Mouse (Mus musculus) forebrain, embryonic 12.5 days (tissue): ENCODE data around the gene Gm128. TPM values are rescaled to one million over a fixed set of nuclear protein-coding genes. Genes with fewer than 3 reads are reported as not detected.
"Not testable (repeated sequence)": the region's sequence is repeated elsewhere in the genome, so short reads cannot be mapped to it uniquely, and the experiment has no call there.

Experiments
- ATAC-seq: fragments of 200-750 bp; cut with Nextera tagmentation; 2 replicates; pipeline ENCODE4 v1.8.0; 2017; ENCODE audit warnings: moderate TSS enrichment; ENCODE audit not compliant: low FRiP score
- H3K27ac ChIP-seq: fragments of 300-500 bp; sonication (generic); 2 replicates; pipeline ENCODE4 v1.5.1; 2016; ENCODE audit warnings: mild to moderate bottlenecking
- H3K27me3 ChIP-seq: fragments of 300-500 bp; sonication (generic); 2 replicates; pipeline ENCODE4 v1.6.1; 2016; ENCODE audit warnings: mild to moderate bottlenecking
- H3K36me3 ChIP-seq: fragments of 300-500 bp; sonication (generic); replicated peaks from 2 replicates; pipeline ENCODE4 v1.6.1; 2016; ENCODE audit warnings: mild to moderate bottlenecking
- H3K4me1 ChIP-seq: fragments of 300-500 bp; sonication (generic); 2 replicates; pipeline ENCODE4 v1.6.1; 2016
- H3K4me2 ChIP-seq: fragments of 300-500 bp; sonication (generic); 2 replicates; pipeline ENCODE4 v1.6.1; 2016; ENCODE audit warnings: mild to moderate bottlenecking, moderate library complexity
- H3K4me3 ChIP-seq: fragments of 300-500 bp; sonication (generic); replicated peaks from 2 replicates; pipeline ENCODE4 v1.5.1; 2016; ENCODE audit warnings: mild to moderate bottlenecking
- H3K9ac ChIP-seq: fragments of 300-500 bp; sonication (generic); 2 replicates; pipeline ENCODE4 v1.6.1; 2016; ENCODE audit warnings: mild to moderate bottlenecking
- H3K9me3 ChIP-seq: fragments of 300-500 bp; sonication (generic); 2 replicates; pipeline ENCODE4 v1.6.1; 2016
- WGBS: fragments of 180-500 bp; shearing (Covaris S2); methylation state at CpG from one replicate; pipeline ENCODE4 v1.1.7; 2016; 5-methylcytosine and 5-hydroxymethylcytosine counted together
- polyA plus RNA-seq: library from polyadenylated mRNA; unstranded; fragments of >200 nt; fragmentation: Nextera tagmentation; extraction: Ambion mirVana; gene quantifications from 2 replicates; pipeline ENCODE4 v1.2.1, GENCODE M21; 2016

Gene Gm128
- polyA plus RNA-seq, 1 experiment from 2014 or later, result 0.31 TPM

DNA sequence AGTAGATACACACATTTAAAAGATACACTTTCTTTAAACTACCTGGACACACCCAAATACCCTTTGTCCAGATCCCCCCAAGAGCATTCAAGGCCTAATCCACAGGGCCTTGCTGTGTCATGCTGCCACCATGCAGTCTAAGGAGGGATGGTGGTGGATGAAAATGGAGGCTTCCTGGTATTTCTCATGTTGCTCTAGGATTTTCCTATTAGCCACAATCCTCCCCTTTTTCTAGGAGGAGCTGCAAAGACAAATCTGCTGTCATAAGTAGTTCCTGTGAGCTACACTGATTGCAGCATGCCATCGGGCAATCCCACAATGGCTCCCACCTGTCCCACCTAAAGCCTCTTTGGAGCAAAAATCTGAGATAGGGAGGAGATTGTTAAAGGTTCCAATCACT, 14.2 kb downstream of the Gm128 start:
- peaks cover 59% of the 10 kb centered on the region for H3K4me1 ChIP-seq
- WGBS, result 15% methylated on average over 1 of the region's 1 CpGs
- peaks cover 35% of the 10 kb centered on the region for H3K36me3 ChIP-seq
- H3K4me2 ChIP-seq, result peak overlapping the region; percentile 91
- H3K27ac ChIP-seq, result peak overlapping the region; percentile 98
- no peaks in the 10 kb centered on the region for H3K9me3 ChIP-seq
- H3K4me3 ChIP-seq, result peak overlapping the region; percentile 96
- H3K27me3 ChIP-seq, result no peaks in the 10 kb centered on the region
- H3K9ac ChIP-seq, result peak overlapping the region; percentile 98
- ATAC-seq, result no peak

DNA sequence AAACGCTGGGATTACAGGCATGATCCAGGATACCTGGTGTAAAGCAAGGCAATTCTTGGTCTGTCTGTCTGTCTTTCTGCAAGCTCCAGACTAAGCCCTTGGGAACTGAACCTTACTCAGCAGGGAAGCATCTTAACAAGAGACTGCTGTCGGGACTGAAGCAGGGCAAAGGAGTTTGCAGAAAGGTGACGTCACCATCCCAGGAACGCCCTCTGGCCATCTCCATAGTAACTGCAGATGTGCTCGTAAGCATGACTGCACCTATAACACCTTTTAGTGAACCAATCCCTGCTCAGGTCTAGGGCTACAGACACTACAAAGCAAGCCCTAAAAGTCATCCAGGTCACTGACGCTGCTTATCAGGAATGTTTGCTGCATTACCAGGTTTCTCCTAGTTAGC, 17.1 kb downstream of the Gm128 start:
- Histone ChIP-seq H3K36me3 (peaks cover 55% of the 10 kb centered on the region), H3K4me2 (peak overlapping the region; percentile 33), H3K27ac (no peak overlapping the region), H3K9me3 (no peaks in the 10 kb centered on the region), H3K27me3 (no peaks in the 10 kb centered on the region), H3K4me1 (peaks cover 34% of the 10 kb centered on the region), H3K9ac (no peak overlapping the region), H3K4me3 (no peak overlapping the region)
- ATAC-seq, result no peak
- 16% methylated on average over 6 of the region's 6 CpGs for WGBS

DNA sequence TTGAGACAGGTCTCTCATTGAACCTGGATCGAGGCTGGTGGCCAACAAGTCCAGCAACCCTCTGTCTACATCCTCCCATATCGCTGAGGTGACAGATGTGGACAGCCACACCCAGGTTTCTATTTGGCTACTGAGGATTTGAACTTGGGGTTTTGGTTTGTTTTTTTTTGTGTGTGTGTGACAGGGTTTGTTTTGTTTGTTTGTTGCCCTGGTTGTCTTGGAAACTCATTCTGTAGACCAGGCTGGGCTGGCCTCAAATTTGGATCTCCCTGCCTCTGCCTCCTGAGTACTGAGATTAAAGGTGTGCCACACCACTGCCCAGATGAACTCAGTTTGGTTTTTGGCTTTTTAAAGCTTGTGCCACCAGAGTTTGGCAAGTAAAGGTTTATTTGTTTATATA, 18.4 kb downstream of the Gm128 start:
- Histone ChIP-seq H3K9me3 (no peaks in the 10 kb centered on the region), H3K4me3 (no peak overlapping the region), H3K27ac (no peak overlapping the region), H3K4me2 (no peak overlapping the region), H3K9ac (no peak overlapping the region), H3K27me3 (no peaks in the 10 kb centered on the region), H3K4me1 (peaks cover 40% of the 10 kb centered on the region), H3K36me3 (peaks cover 68% of the 10 kb centered on the region)
- no peak for ATAC-seq
- 96% methylated on average over 2 of the region's 2 CpGs for WGBS

DNA sequence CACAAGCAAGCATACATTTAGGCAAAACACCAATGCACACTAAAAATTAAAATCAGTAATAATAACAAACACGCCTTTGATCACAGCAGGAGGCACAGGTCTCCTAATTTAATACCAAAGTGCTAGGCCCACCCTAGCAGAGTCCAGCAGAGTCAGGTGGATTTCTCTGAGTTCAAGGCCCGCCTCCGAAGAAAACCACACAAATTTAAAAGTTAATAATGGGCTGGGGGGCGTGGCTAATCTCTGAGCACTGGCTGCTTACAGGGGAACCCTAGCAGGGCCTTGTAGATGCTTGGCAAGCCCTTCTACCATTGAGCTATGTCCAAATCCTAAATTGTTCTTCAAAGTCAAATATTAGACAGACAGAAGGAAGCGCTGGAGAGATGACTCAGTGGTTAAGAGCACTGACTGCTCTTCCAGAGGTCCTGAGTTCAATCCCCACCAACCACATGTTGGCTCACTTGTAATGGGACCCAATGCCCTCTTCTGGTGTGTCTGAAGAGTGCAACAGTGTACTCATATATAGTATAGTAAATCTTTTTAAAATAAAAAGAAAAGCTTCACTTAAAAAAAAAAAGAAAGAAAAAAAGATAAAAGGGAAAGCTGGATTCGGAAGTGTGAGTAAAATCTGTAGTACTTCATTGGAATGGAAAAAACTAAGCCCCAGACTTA, 22.8 kb downstream of the Gm128 start:
- Histone ChIP-seq H3K9ac (peak overlapping the region; percentile 85; the same call in 1 of the 2 replicates), H3K9me3 (no peaks in the 10 kb centered on the region), H3K27ac (peak overlapping the region; percentile 98), H3K27me3 (no peaks in the 10 kb centered on the region), H3K36me3 (peaks cover 70% of the 10 kb centered on the region), H3K4me1 (peaks cover 16% of the 10 kb centered on the region), H3K4me2 (peak overlapping the region; percentile 62), H3K4me3 (peak overlapping the region; percentile 75)
- no peak for ATAC-seq
- WGBS, result 76% methylated on average over 6 of the region's 6 CpGs

DNA sequence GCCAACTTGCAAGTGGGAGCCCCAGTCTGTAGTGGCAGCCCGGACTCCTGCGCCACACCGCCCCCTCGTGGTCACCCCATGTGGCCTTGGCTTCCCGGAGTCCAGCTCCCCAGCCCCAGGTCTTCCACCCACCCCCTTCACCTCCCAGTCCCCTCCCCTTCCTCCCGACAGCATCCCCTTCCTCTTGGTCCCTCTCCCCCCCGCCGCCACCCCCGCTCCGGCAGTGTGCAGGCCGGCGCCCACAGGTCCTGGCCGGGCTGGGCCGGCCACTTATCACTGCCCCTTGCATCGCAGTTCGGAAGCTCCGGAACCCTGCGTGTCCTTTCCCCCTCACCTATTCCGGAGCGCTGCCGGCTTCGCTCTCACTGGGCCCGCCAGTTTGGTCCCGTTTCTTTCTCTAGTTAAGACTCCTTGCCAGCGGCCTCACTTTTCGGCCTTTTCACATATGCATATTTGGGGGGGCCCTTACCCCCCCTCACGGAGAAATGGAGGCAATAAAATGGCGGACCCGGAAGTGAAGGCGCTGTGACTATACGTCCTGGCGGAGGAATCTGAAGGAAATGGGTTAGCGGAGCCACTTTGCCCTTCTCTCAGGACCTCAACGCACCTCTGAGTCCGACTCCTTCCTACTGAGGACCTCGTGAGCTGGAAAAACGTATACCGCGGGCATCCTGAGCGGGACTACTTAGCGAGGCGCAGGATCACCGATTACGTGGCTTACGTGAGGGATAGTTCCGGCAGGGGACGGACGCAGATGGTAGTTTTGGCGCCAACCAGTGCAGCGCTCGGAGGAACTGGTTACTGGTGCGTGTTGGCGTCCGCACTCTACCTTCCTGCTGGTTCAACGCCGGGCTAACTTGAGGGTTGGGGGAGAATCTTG, 23.9 kb downstream of the Gm128 start, which contains the start of gene Gabpb2:
Gene Gabpb2 (minus strand): TSS at position 662 of the 880 bp plus-strand sequence.
- Histone ChIP-seq H3K36me3 (peaks cover 59% of the 10 kb centered on the region), H3K9ac (peak within 1 kb of the TSS; percentile 85), H3K4me3 (peak within 1 kb of the TSS; percentile 75), H3K27me3 (no peaks in the 10 kb centered on the region), H3K9me3 (no peaks in the 10 kb centered on the region), H3K4me1 (peaks cover 16% of the 10 kb centered on the region), H3K27ac (peak within 1 kb of the TSS; percentile 98), H3K4me2 (peak within 1 kb of the TSS; percentile 62)
- WGBS, result under 1% methylated on average over 53 of the region's 56 CpGs
- ATAC-seq, result peak; percentile 89

DNA sequence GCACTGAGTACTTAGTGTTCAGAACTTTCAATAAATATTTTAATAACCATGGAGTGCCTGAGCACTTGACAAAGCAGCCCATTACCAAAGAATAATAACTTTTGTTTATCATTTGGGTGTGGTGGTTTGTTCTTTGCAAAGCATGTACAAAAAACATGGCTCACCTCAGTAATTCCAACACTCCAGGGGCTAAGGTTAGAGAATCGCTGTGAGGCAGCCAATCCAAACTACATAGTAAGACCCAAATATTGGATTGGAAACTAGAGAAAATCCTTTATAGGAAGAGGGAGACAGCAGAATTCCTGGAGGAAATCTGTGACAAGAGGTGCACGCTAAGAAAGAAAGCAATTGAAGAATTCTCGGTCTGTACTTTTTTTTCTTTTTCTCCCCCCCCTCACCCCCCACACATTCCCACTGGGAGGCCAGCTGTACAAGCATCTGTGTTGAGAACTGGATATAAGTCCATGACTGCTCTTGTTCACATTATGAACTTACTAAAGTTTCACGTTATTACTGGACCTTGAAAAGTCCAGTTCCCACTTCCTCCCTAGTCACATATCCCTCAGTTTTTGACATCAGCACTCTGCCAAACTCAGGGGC, 24.6 kb downstream of the Gm128 start:
- peak overlapping the region; percentile 75 for H3K4me3 ChIP-seq
- no peaks in the 10 kb centered on the region for H3K9me3 ChIP-seq
- peaks cover 16% of the 10 kb centered on the region for H3K4me1 ChIP-seq
- WGBS, result 29% methylated on average over 4 of the region's 4 CpGs
- H3K27me3 ChIP-seq, result no peaks in the 10 kb centered on the region
- ATAC-seq, result no peak; the same call in 1 of the 2 replicates
- H3K4me2 ChIP-seq, result peak overlapping the region; percentile 62
- peak overlapping the region; percentile 85; the same call in 1 of the 2 replicates for H3K9ac ChIP-seq
- peaks cover 56% of the 10 kb centered on the region for H3K36me3 ChIP-seq
- peak overlapping the region; percentile 21; the same call in 1 of the 2 replicates for H3K27ac ChIP-seq

DNA sequence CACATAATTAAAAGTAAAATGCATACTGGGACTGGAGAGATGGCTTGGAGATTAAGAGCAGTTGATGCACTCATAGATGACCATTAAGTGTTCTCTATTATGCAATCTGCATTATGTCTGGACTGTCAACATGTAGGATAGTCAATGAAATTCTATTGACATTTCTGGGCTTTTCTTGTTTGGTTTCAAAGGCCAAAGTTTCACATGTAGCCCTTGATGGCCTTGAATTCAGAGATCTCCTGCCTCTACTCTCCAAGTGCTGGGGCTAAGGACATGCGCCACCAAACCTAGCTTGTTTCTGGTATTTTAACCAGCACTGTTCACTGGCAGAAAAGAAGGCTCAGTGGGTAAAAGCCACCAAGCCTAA, 27.8 kb downstream of the Gm128 start:
- no peak overlapping the region for H3K9ac ChIP-seq
- peaks cover 34% of the 10 kb centered on the region for H3K36me3 ChIP-seq
- ATAC-seq, result no peak
- no peaks in the 10 kb centered on the region for H3K27me3 ChIP-seq
- H3K4me2 ChIP-seq, result no peak overlapping the region
- WGBS, result 100% methylated on average over 1 of the region's 1 CpGs
- H3K4me1 ChIP-seq, result peaks cover 16% of the 10 kb centered on the region
- H3K4me3 ChIP-seq, result no peak overlapping the region
- H3K9me3 ChIP-seq, result no peaks in the 10 kb centered on the region
- no peak overlapping the region for H3K27ac ChIP-seq

DNA sequence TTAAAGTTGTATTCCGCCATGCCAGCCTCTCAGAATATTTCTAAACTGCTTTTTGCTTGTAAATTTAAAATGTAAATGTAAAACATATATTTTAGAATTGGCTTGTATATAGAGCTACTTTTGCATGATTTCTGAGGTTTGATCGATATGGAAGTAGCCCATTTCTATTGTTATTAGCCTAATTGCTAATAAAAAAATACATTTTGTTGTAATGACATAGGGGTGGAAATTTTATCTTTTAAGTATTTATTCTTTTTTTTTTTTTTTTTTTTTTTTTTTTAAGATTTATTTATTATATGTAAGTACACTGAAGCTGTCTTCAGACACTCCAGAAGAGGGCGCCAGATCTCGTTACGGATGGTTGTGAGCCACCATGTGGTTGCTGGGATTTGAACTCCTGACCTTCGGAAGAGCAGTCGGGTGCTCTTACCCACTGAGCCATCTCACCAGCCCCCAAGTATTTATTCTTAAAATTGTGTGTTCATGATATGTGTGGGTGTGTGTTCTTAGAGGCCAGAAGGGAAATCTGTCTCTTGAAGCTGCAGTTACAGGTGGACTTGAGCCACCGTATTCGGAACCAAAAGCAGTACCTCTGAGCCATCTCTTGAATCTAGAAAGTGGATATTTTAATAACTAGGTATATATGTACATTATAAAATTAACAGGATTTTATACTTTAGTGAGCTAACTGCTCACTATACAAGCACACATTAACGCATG, 28.3 kb downstream of the Gm128 start:
- H3K9ac ChIP-seq, H3K4me3 ChIP-seq, H3K4me2 ChIP-seq, ATAC-seq, H3K9me3 ChIP-seq, H3K27me3 ChIP-seq, H3K27ac ChIP-seq: not testable (repeated sequence)
- H3K4me1 ChIP-seq, result peaks cover 11% of the 10 kb centered on the region
- H3K36me3 ChIP-seq, result peaks cover 28% of the 10 kb centered on the region
- WGBS, result 90% methylated on average over 9 of the region's 10 CpGs

DNA sequence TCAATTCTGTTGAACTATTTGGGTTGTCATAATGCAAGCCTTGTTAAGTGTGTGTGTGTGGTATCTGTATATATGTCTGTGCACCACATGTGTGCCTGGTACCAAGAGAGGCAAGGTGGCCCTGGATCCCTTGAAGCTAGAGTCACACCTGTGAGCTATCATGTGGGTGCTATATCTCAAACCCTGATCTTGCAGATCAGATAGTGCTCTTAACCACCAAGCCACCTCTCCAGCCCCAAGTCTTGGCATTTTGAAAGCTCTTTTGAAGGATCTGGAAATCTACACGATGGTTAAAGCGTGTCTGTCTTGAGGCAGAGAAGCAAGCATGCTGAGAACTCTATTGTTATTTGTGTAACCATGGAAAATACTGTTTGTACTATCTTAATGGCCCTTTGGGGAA, 30.8 kb downstream of the Gm128 start:
- WGBS, result 67% methylated on average over 2 of the region's 2 CpGs
- ATAC-seq, result no peak
- no peaks in the 10 kb centered on the region for H3K9me3 ChIP-seq
- H3K27ac ChIP-seq, result no peak overlapping the region
- no peak overlapping the region for H3K9ac ChIP-seq
- H3K27me3 ChIP-seq, result no peaks in the 10 kb centered on the region
- H3K4me1 ChIP-seq, result no peaks in the 10 kb centered on the region
- no peak overlapping the region for H3K4me3 ChIP-seq
- H3K36me3 ChIP-seq, result peaks cover 46% of the 10 kb centered on the region
- H3K4me2 ChIP-seq, result no peak overlapping the region

DNA sequence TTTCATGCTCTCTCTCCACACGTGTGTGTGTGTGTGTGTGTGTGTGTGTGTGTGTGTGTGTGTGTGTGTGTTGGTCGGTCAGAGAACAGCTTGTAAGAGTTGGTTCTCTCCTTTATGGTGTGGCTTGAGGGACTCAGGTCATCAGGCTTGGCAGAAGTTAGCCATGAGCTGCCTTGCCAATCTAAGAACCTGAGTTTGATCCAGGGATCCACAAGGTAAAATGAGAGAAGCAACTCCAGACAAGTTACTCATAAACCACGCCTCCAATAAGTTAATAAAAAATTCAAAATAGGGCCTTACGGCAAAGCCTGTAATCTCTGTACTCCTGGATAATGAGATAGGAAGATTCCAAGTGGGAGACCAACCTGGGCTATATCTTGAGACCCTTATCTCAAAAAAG, 33.1 kb downstream of the Gm128 start:
- H3K4me1 ChIP-seq, result no peaks in the 10 kb centered on the region
- no peak overlapping the region for H3K4me2 ChIP-seq
- no peak overlapping the region for H3K27ac ChIP-seq
- WGBS, result 90% methylated on average over 3 of the region's 4 CpGs
- H3K9ac ChIP-seq, result no peak overlapping the region
- no peaks in the 10 kb centered on the region for H3K9me3 ChIP-seq
- no peaks in the 10 kb centered on the region for H3K27me3 ChIP-seq
- no peak for ATAC-seq
- H3K36me3 ChIP-seq, result peaks cover 53% of the 10 kb centered on the region
- H3K4me3 ChIP-seq, result no peak overlapping the region

DNA sequence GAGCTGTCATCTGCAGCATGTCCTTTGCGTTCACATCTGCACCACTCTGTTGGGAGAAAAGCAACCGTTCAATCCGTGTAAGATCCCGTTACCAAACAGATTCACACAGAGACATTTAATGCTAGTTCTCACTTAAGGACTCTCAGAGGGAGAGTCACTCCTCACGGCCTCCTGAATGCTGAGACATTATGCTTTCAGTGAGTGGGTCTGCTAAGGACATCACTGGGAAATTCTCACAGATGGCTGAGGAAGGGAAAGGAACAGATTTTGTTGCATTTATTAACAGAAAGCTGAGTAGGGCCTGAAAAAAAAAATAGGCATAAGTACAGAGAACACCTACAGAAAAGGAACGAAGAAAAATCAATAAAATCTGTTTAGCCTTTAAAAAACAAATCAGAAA, 37.5 kb downstream of the Gm128 start:
- no peak for ATAC-seq
- Histone ChIP-seq H3K4me2 (no peak overlapping the region), H3K4me1 (no peaks in the 10 kb centered on the region), H3K9ac (no peak overlapping the region), H3K27me3 (no peaks in the 10 kb centered on the region), H3K36me3 (peaks cover 86% of the 10 kb centered on the region), H3K9me3 (no peaks in the 10 kb centered on the region), H3K4me3 (no peak overlapping the region), H3K27ac (no peak overlapping the region)
- 91% methylated on average over 6 of the region's 6 CpGs for WGBS

DNA sequence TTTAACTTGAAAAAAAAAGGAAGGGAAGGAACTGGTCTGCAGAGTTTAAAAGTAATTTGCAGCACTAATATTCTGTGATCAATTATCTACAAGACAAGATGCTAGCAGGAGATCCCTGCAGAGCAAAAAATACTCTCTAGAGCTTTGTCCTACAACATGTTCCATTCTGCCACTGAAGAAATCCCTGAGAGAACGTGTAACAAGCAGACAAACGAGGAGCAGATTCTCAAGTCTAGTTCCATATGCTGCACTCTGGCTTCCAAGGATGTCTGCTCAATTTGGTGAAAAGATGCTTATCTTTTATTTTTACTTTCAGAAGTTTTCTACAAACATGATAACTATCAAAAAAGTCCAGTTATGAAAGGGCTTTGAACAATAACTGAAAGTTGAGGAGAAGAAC, 40.8 kb downstream of the Gm128 start:
- Histone ChIP-seq H3K4me3 (no peak overlapping the region), H3K9me3 (no peaks in the 10 kb centered on the region), H3K9ac (no peak overlapping the region), H3K27me3 (no peaks in the 10 kb centered on the region), H3K27ac (no peak overlapping the region), H3K4me1 (no peaks in the 10 kb centered on the region), H3K36me3 (peaks cover 97% of the 10 kb centered on the region), H3K4me2 (no peak overlapping the region)
- ATAC-seq, result no peak
- 77% methylated on average over 2 of the region's 2 CpGs for WGBS
